Mouse (Mus musculus): ENCODE results near the gene Ift172.

- TF ChIP-seq CTCF (IDR thresholded peaks at IDR 0.05; ENCODE audit: insufficient read depth, low read depth, low read length): no peak
- TF ChIP-seq POLR2A (IDR thresholded peaks at IDR 0.05; ENCODE audit: insufficient read depth, low read depth, low read length): no peak
These were observed 40.2 kb downstream of the Ift172 start for GRCm38 (mm10) chr5:31250716-31251115.

Data from olfactory bulb, adult 2 months (tissue).